Mouse (Mus musculus): ENCODE results near the gene 2310009B15Rik.

DNA sequence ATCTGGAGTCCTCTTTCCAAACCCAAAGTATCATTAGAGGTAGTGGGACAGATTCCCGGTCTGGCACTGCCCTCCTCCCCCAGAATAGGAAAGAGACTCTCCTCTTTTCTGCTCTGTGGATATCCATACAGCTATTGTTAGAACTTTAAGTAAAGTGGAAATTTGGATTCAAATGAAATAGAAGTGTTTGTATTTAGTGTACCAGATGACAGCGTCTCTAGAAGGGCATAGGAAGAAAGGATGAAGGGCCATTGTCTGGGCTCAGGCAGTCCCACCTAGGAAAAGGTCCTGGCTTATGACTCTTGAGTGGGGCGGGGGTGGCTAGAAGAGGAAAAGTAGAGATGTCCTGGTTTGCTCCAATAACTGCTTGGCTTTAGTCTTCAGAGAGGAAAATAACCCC is 11.2 kb downstream of the 2310009B15Rik start:
- no peak for TF ChIP-seq CTCF (IDR thresholded peaks at IDR 0.05; ENCODE audit: low read depth, low read length)
- no peak for TF ChIP-seq POLR2A (IDR thresholded peaks at IDR 0.05; ENCODE audit: insufficient read depth, low read length)
- no peak for TF ChIP-seq EP300 (IDR thresholded peaks at IDR 0.05; ENCODE audit: insufficient read depth, low read depth, low read length)

Data from ES-Bruce4 (cell line).